Mouse (Mus musculus) adrenal gland, postnatal 4 days (tissue): Measurements from ENCODE around the gene AC134908.4. TPM values are rescaled to one million over a fixed set of nuclear protein-coding genes. Genes with fewer than 3 reads are reported as not detected.
A peak's percentile ranks its signal among the peaks of the same experiment; 100 is the strongest.

Experiments
- DNase-seq, 2 experiments: peaks; one replicate each; pipeline ENCODE4 v3.0.0; 2021 to 2022; ENCODE audit warnings: low spot score in 2 of 2, mixed read lengths in 2 of 2
- long read RNA-seq, 2 experiments: library from polyadenylated mRNA; stranded (forward); transcript quantifications; one replicate each; pipeline ENCODE4 v2.0.0; 2021
- total RNA-seq, 2 experiments: library from RNA; stranded (reverse); gene quantifications; 2 replicates each; pipeline ENCODE4 v1.2.3; 2021

Gene AC134908.4
- not detected for total RNA-seq
- long read RNA-seq, experiment 1, partial matches to known transcripts: 3 of 3 reads
- long read RNA-seq, experiment 1, other reads (novel, unspliced or antisense): 0 of 3 reads
- long read RNA-seq, experiment 2: 0 reads

GRCm38 (mm10) chr17:25795609-25796092, at the start of gene AC134908.4:
Gene AC134908.4, minus strand, starts transcription at chr17:25795659.
- no peak for DNase-seq

- peak; percentile 74 to 89 for DNase-seq
These were observed 49.0 kb upstream of the AC134908.4 start, which contains the start of gene Rhot2 for GRCm38 (mm10) chr17:25844396-25844901. Gene Rhot2, minus strand, starts transcription at chr17:25844851.

- no peak for DNase-seq
These were observed 48.4 kb upstream of the AC134908.4 start for GRCm38 (mm10) chr17:25843636-25844395.

- DNase-seq: no peak
These were observed 47.7 kb upstream of the AC134908.4 start for GRCm38 (mm10) chr17:25843122-25843521.

- no peak for DNase-seq
These were observed 47.0 kb upstream of the AC134908.4 start for GRCm38 (mm10) chr17:25842509-25842908.

- DNase-seq: no peak
These were observed 45.8 kb upstream of the AC134908.4 start, which contains the start of gene Gm20683 for GRCm38 (mm10) chr17:25841117-25841880. Gene Gm20683, minus strand, starts transcription at chr17:25841763.

GRCm38 (mm10) chr17:25840519-25840918, 45.1 kb upstream of the AC134908.4 start:
- no peak for DNase-seq

GRCm38 (mm10) chr17:25839455-25840235, 44.2 kb upstream of the AC134908.4 start:
- no peak for DNase-seq

- DNase-seq: no peak
These were observed 43.4 kb upstream of the AC134908.4 start for GRCm38 (mm10) chr17:25838904-25839303.

- no peak for DNase-seq
These were observed 42.1 kb upstream of the AC134908.4 start for GRCm38 (mm10) chr17:25837533-25837932.

GRCm38 (mm10) chr17:25837076-25837410, 41.6 kb upstream of the AC134908.4 start, which contains the start of gene Rhbdl1:
Gene Rhbdl1, minus strand, starts transcription at chr17:25837295.
- peak; percentile 54 to 65 for DNase-seq

GRCm38 (mm10) chr17:25836397-25837075, 41.1 kb upstream of the AC134908.4 start:
- no peak for DNase-seq

- no peak for DNase-seq
These were observed 40.4 kb upstream of the AC134908.4 start for GRCm38 (mm10) chr17:25835816-25836215.

- no peak for DNase-seq
These were observed 39.8 kb upstream of the AC134908.4 start for GRCm38 (mm10) chr17:25835301-25835700.

GRCm38 (mm10) chr17:25834595-25835222, 39.2 kb upstream of the AC134908.4 start:
- no peak for DNase-seq

- DNase-seq: no peak
These were observed 38.6 kb upstream of the AC134908.4 start for GRCm38 (mm10) chr17:25833961-25834594.

GRCm38 (mm10) chr17:25833291-25833663, 37.8 kb upstream of the AC134908.4 start, which contains the start of gene Stub1:
Gene Stub1, minus strand, starts transcription at chr17:25833404.
- DNase-seq: peak in 1 of 2 experiments; percentile 62

GRCm38 (mm10) chr17:25832436-25833290, 37.2 kb upstream of the AC134908.4 start:
- DNase-seq: peak; percentile 97 to 99
